Mouse (Mus musculus): ENCODE results near the gene Mrpl58. TPM values are rescaled to one million over a fixed set of nuclear protein-coding genes. Genes with fewer than 3 reads are reported as not detected.
A peak's percentile ranks its signal among the peaks of the same experiment; 100 is the strongest.

Gene Mrpl58
- polyA plus RNA-seq, 1 experiment: 18.0 TPM

DNA sequence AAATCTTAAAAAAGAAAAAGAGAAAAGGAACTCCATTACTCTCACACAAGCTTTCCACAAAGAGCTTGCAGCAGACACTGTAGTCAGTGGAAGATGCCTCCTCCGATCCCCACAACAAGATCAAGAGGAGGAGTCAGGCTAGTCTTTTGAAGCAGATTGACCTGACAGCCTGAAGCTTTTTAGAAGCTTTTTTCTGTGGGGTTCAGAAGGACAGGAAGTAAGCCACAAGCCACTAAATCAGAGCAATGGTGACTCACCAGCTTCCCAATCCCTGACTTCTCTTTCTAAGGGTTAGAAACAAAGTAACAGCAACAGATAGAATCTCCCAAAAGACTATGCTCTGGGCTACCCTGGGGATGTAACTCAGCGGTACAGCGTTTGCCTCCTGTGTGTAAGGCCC, 35.8 kb downstream of the Mrpl58 start:
- Histone ChIP-seq H3K4me1 (ENCODE audit: control insufficient read depth, insufficient read depth, low read length) (peaks cover 15% of the 10 kb centered on the region), H3K27ac (ENCODE audit: control insufficient read depth, insufficient read depth, low read depth, low read length) (no peak overlapping the region), H3K27me3 (ENCODE audit: control insufficient read depth, insufficient read depth, low read length) (no peaks in the 10 kb centered on the region), H3K4me3 (ENCODE audit: control insufficient read depth, low read depth, low read length) (peak overlapping the region; percentile 88), H3K36me3 (ENCODE audit: control insufficient read depth, insufficient read depth, low read length) (no peaks in the 10 kb centered on the region)
- TF ChIP-seq POLR2A (IDR thresholded peaks at IDR 0.05; ENCODE audit: control insufficient read depth, low read depth, low read length) (no peak), CTCF (IDR thresholded peaks at IDR 0.05; ENCODE audit: control insufficient read depth, insufficient read depth, insufficient replicate concordance, low read depth, low read length) (no peak)

DNA sequence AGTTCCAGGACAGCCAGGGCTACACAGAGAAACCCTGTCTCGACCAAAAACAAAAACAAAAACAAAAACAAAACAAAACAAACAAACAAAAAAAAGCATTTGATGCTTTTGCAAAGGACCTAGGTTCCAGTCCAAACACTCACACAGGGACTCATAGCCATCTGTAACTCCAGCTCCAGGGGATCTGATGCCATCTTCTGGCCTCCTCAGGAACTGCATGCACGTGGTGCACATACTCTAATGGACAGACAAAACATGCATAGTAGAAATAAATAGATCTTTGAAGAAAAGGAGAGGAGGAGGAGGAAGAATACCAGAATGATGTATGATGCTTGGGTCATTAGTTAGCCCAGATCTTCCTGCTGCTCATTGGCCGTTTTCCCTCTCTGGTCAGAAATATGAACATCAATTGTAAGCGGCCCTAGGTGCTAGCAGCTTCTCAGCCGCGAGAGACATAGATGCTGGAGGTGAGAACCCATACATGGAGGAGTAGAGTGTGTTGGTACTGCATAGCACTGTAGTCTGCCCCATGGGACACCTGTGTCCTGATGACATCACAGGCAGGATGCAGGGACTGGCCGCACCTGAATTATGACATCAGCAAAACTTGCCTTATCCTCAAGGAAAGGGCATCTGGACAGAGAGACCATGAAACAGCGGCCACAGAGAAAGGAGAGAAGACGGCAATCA, 36.5 kb downstream of the Mrpl58 start, which contains the start of gene Trim80:
Gene Trim80 (plus strand): TSS at position 640 of the 690 bp plus-strand sequence.
- Histone ChIP-seq H3K4me1 (ENCODE audit: control insufficient read depth, insufficient read depth, low read length) (peaks cover 15% of the 10 kb centered on the region), H3K36me3 (ENCODE audit: control insufficient read depth, insufficient read depth, low read length) (no peaks in the 10 kb centered on the region), H3K27me3 (ENCODE audit: control insufficient read depth, insufficient read depth, low read length) (no peaks in the 10 kb centered on the region), H3K4me3 (ENCODE audit: control insufficient read depth, low read depth, low read length) (peak within 1 kb of the TSS; percentile 88), H3K27ac (ENCODE audit: control insufficient read depth, insufficient read depth, low read depth, low read length) (peak within 1 kb of the TSS; percentile 51)
- peak; percentile 61; the same call in 1 of the 2 replicates for TF ChIP-seq POLR2A (IDR thresholded peaks at IDR 0.05; ENCODE audit: control insufficient read depth, low read depth, low read length)
- peak; percentile 58; the same call in 1 of the 2 replicates for TF ChIP-seq CTCF (IDR thresholded peaks at IDR 0.05; ENCODE audit: control insufficient read depth, insufficient read depth, insufficient replicate concordance, low read depth, low read length)

GRCm38 (mm10) chr11:115441417-115441816, 37.9 kb downstream of the Mrpl58 start:
- peak overlapping the region; percentile 51 for H3K27ac ChIP-seq (ENCODE audit: control insufficient read depth, insufficient read depth, low read depth, low read length)
- TF ChIP-seq CTCF (IDR thresholded peaks at IDR 0.05; ENCODE audit: control insufficient read depth, insufficient read depth, insufficient replicate concordance, low read depth, low read length): no peak
- 0 out of 2 replicates have a peak, but pooled peaks have one; percentile 39 for TF ChIP-seq POLR2A (IDR thresholded peaks at IDR 0.05; ENCODE audit: control insufficient read depth, low read depth, low read length)
- peaks cover 8% of the 10 kb centered on the region for H3K4me1 ChIP-seq (ENCODE audit: control insufficient read depth, insufficient read depth, low read length)
- H3K36me3 ChIP-seq (ENCODE audit: control insufficient read depth, insufficient read depth, low read length): no peaks in the 10 kb centered on the region
- H3K4me3 ChIP-seq (ENCODE audit: control insufficient read depth, low read depth, low read length): peak overlapping the region; percentile 88
- H3K27me3 ChIP-seq (ENCODE audit: control insufficient read depth, insufficient read depth, low read length): no peaks in the 10 kb centered on the region

DNA sequence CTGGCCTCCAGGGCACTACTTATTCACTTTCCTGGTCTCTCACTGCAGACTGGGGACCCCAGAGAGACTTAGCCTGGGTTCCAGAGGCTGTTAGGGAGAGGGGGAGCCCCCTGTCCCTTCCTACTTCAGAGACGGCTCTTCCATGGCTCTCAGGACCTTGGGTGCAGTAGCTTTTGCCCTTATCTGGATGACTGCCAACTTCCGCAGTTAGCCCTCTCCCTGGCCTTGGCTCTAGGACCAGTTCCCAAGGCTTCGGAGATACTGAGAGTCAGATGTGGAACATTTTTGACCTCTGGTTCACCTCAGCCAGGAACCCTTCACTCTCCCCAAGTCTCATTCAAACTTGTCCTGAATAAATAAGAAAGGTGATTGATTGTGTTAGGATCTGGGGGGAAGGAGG, 43.4 kb downstream of the Mrpl58 start:
- TF ChIP-seq CTCF (IDR thresholded peaks at IDR 0.05; ENCODE audit: control insufficient read depth, insufficient read depth, insufficient replicate concordance, low read depth, low read length): no peak
- no peak for TF ChIP-seq POLR2A (IDR thresholded peaks at IDR 0.05; ENCODE audit: control insufficient read depth, low read depth, low read length)
- Histone ChIP-seq H3K4me3 (ENCODE audit: control insufficient read depth, low read depth, low read length) (no peak overlapping the region), H3K27me3 (ENCODE audit: control insufficient read depth, insufficient read depth, low read length) (no peaks in the 10 kb centered on the region), H3K27ac (ENCODE audit: control insufficient read depth, insufficient read depth, low read depth, low read length) (peak overlapping the region; percentile 65), H3K36me3 (ENCODE audit: control insufficient read depth, insufficient read depth, low read length) (no peaks in the 10 kb centered on the region), H3K4me1 (ENCODE audit: control insufficient read depth, insufficient read depth, low read length) (peaks cover 5% of the 10 kb centered on the region)

- no peaks in the 10 kb centered on the region for H3K27me3 ChIP-seq (ENCODE audit: control insufficient read depth, insufficient read depth, low read length)
- no peak for TF ChIP-seq POLR2A (IDR thresholded peaks at IDR 0.05; ENCODE audit: control insufficient read depth, low read depth, low read length)
- TF ChIP-seq CTCF (IDR thresholded peaks at IDR 0.05; ENCODE audit: control insufficient read depth, insufficient read depth, insufficient replicate concordance, low read depth, low read length): no peak
- H3K36me3 ChIP-seq (ENCODE audit: control insufficient read depth, insufficient read depth, low read length): no peaks in the 10 kb centered on the region
- no peak overlapping the region for H3K27ac ChIP-seq (ENCODE audit: control insufficient read depth, insufficient read depth, low read depth, low read length)
- H3K4me3 ChIP-seq (ENCODE audit: control insufficient read depth, low read depth, low read length): no peak overlapping the region
- peaks cover 5% of the 10 kb centered on the region for H3K4me1 ChIP-seq (ENCODE audit: control insufficient read depth, insufficient read depth, low read length)
Observed at GRCm38 (mm10) chr11:115447321-115447885, 43.9 kb downstream of the Mrpl58 start.

DNA sequence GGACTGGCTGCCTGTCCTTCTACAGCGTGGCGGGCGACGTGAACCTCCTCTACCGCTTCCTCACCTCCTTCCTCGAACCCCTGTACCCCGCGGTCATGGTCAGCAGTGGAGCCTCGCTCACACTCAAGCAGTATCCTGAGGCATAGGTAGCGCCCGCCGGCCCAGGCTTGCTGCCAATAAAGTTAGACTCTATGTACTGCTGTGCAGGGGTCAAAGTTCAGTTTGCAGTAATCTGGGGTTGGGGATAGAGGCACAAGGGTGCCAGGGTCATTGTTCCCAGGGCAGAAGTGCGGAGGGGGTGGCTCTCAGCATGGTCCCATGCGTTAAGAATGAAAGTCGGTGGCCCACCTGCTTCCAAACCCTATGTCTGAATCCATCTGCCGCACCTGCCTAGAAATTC, 44.5 kb downstream of the Mrpl58 start:
- no peak overlapping the region for H3K4me3 ChIP-seq (ENCODE audit: control insufficient read depth, low read depth, low read length)

GRCm38 (mm10) chr11:115448998-115449397, 45.4 kb downstream of the Mrpl58 start:
- no peaks in the 10 kb centered on the region for H3K36me3 ChIP-seq (ENCODE audit: control insufficient read depth, insufficient read depth, low read length)
- H3K27me3 ChIP-seq (ENCODE audit: control insufficient read depth, insufficient read depth, low read length): no peaks in the 10 kb centered on the region
- H3K4me3 ChIP-seq (ENCODE audit: control insufficient read depth, low read depth, low read length): no peak overlapping the region
- no peak overlapping the region for H3K27ac ChIP-seq (ENCODE audit: control insufficient read depth, insufficient read depth, low read depth, low read length)
- no peak for TF ChIP-seq POLR2A (IDR thresholded peaks at IDR 0.05; ENCODE audit: control insufficient read depth, low read depth, low read length)
- no peak for TF ChIP-seq CTCF (IDR thresholded peaks at IDR 0.05; ENCODE audit: control insufficient read depth, insufficient read depth, insufficient replicate concordance, low read depth, low read length)
- H3K4me1 ChIP-seq (ENCODE audit: control insufficient read depth, insufficient read depth, low read length): peaks cover 5% of the 10 kb centered on the region

More for the DNA sequence above, 44.5 kb downstream of the Mrpl58 start:
- Histone ChIP-seq H3K4me1 (ENCODE audit: control insufficient read depth, insufficient read depth, low read length) (peaks cover 5% of the 10 kb centered on the region), H3K27ac (ENCODE audit: control insufficient read depth, insufficient read depth, low read depth, low read length) (no peak overlapping the region), H3K27me3 (ENCODE audit: control insufficient read depth, insufficient read depth, low read length) (no peaks in the 10 kb centered on the region), H3K36me3 (ENCODE audit: control insufficient read depth, insufficient read depth, low read length) (no peaks in the 10 kb centered on the region)
- TF ChIP-seq CTCF (IDR thresholded peaks at IDR 0.05; ENCODE audit: control insufficient read depth, insufficient read depth, insufficient replicate concordance, low read depth, low read length) (no peak), POLR2A (IDR thresholded peaks at IDR 0.05; ENCODE audit: control insufficient read depth, low read depth, low read length) (no peak)

Data from testis, adult 2 months (tissue).